8 mouse cellular contexts compared by ENCODE assay signal in the genomic region with DNA sequence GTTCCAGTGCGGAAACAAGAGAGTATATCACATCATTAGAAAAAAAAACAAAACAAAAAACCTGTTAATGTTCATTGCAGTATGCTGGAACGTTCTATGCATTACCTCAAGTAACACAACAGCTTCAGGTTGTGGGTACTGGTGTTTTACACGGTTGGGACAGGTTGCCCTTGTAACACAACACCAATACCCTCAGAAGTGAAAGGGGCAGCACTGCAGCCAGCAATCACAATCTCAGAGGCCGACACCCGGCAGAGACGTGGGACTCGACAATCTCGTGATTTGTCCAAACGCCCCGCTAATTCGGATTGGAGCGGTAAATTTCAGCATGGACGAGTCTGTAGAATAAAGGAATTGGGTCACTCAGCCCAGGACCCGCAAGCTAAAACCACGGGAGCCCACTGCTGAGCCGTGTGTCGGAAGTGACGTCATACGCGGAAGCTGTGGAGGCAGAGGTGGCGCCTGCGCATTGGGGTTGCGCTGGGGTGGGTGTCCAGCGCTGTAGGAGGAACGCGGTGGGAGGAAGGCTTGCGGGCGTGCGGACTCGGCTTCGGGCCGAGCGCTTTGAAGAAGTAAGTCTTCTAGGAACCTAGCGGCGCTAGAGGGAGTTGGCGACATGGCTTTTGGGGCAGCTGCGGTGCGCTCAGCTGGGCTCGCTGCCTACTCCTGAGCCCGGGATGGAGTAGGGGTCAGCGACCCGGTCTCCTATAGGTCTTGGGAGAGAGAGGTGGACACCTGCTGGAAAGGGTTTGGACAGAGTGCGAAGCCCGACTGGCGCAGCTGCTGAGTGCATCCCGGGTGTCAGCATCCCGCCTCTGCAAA. TPM values are rescaled to one million over a fixed set of nuclear protein-coding genes. Genes with fewer than 3 reads are reported as not detected.
DNase-seq lines count a peak whose midpoint lies in the region; ATAC-seq lines count a peak whose summit lies in the region.

TSS of gene Map3k13 (plus strand) at position 472 of the 822 bp plus-strand sequence.

- no peaks in the 10 kb centered on the region for H3K36me3 ChIP-seq in hindbrain, embryonic 11.5 days (ENCODE audit: control insufficient read depth, insufficient read depth, low read length)

- H3K4me1 ChIP-seq in hindbrain, embryonic 11.5 days (replicated peaks; ENCODE audit: control insufficient read depth, insufficient read depth, low read length), result no peaks in the 10 kb centered on the region; the same call in 1 of the 2 replicates

- WGBS in hindbrain, embryonic 11.5 days, result 2% methylated on average over 46 of the region's 47 CpGs

- H3K9me3 ChIP-seq in hindbrain, embryonic 11.5 days (ENCODE audit: control insufficient read depth, low read length), result no peaks in the 10 kb centered on the region

- peak within 1 kb of the TSS; percentile 60 for H3K4me3 ChIP-seq in hindbrain, embryonic 11.5 days (ENCODE audit: low read depth, low read length)

- peak within 1 kb of the TSS; percentile 66 for H3K9ac ChIP-seq in hindbrain, embryonic 11.5 days (ENCODE audit: low read depth, low read length)

- no peaks in the 10 kb centered on the region for H3K27me3 ChIP-seq in hindbrain, embryonic 11.5 days (ENCODE audit: control insufficient read depth, insufficient read depth, low read length)

- H3K4me2 ChIP-seq in hindbrain, embryonic 11.5 days (replicated peaks; ENCODE audit: low read depth, low read length), result peak within 1 kb of the TSS; percentile 66

- DNase-seq in MEL-GATA-1-ER (ENCODE audit: extremely low read depth, low read depth), result peak; percentile 78
- peak; percentile 93 for DNase-seq in cerebellum, adult 8-10 months
- peak; percentile 98 for DNase-seq in hindbrain, embryonic 11.5 days (ENCODE audit: low spot score)
- DNase-seq in layer of hippocampus, postnatal 10 days (ENCODE audit: low spot score in 2 of 2), result peak; percentile 95 to 96
- DNase-seq in lung, postnatal 10 days, result peak; percentile 96
- DNase-seq in ovary, postnatal 36 days (ENCODE audit: low spot score), result peak; percentile 94
- DNase-seq in thymus, postnatal 25 days, result peak; percentile 95

- H3K27ac ChIP-seq in hindbrain, embryonic 11.5 days (ENCODE audit: low read depth, low read length), result peak within 1 kb of the TSS; percentile 68

- ATAC-seq in frontal cortex, adult (ENCODE audit: low TSS enrichment), result peak; percentile 98
- ATAC-seq in hindbrain, embryonic 11.5 days (ENCODE audit: low FRiP score), result peak; percentile 99

RNA-seq across cellular contexts. Expression of gene Map3k13, which starts in this region (rescaled TPM):
- 7.5 and 7.8 TPM in 2 replicates for polyA plus RNA-seq in hindbrain, embryonic 11.5 days (2014; fragmentation: Nextera tagmentation; extraction: Ambion mirVana)
- total RNA-seq in layer of hippocampus, postnatal 10 days (2021), result 10 to 100 TPM; 13.5 to 15.1 TPM

Comparison
In these comparisons a context has a peak if more than half of its experiments do, and no peak if none do; other contexts are left out.
1. Peak in every context shown above with its lines: DNase-seq, ATAC-seq, H3K4me3 ChIP-seq and H3K27ac ChIP-seq.